Mouse (Mus musculus) limb, embryonic 11.5 days (tissue): ENCODE measurements around the gene Crb1. TPM values are rescaled to one million over a fixed set of nuclear protein-coding genes. Genes with fewer than 3 reads are reported as not detected.
"Not testable (repeated sequence)": the region's sequence is repeated elsewhere in the genome, so short reads cannot be mapped to it uniquely, and the experiment has no call there.

ENCODE experiments used
- ATAC-seq: fragments of 200-750 bp; cut with Nextera tagmentation; 2 replicates; pipeline ENCODE4 v1.8.0; 2017; ENCODE audit warnings: low read depth; ENCODE audit not compliant: insufficient number of reproducible peaks, low FRiP score, low TSS enrichment
- DNase-seq: peaks from one replicate; pipeline ENCODE4 v3.0.0-alpha.2; 2015; ENCODE audit warnings: low spot score
- H3K27ac ChIP-seq: fragments of 300-500 bp; sonication (generic); replicated peaks from 2 replicates; pipeline ENCODE4 v1.5.1; 2014; ENCODE audit warnings: low read depth, mild to moderate bottlenecking, low read length
- H3K27me3 ChIP-seq: fragments of 300-500 bp; sonication (generic); 2 replicates; pipeline ENCODE4 v1.6.1; 2014; ENCODE audit warnings: mild to moderate bottlenecking, low read length, mixed read lengths; ENCODE audit not compliant: control insufficient read depth, insufficient read depth
- H3K36me3 ChIP-seq: fragments of 300-500 bp; sonication (generic); 2 replicates; pipeline ENCODE4 v1.6.1; 2014; ENCODE audit warnings: mild to moderate bottlenecking, low read length, moderate library complexity, mixed read lengths; ENCODE audit not compliant: control insufficient read depth, insufficient read depth
- H3K4me1 ChIP-seq: fragments of 300-500 bp; sonication (generic); 2 replicates; pipeline ENCODE4 v1.6.1; 2014; ENCODE audit warnings: low read length, mixed read lengths; ENCODE audit not compliant: control insufficient read depth, insufficient read depth
- H3K4me2 ChIP-seq: fragments of 300-500 bp; sonication (generic); 2 replicates; pipeline ENCODE4 v1.6.1; 2014; ENCODE audit warnings: low read depth, mild to moderate bottlenecking, moderate library complexity; ENCODE audit not compliant: severe bottlenecking
- H3K4me3 ChIP-seq: fragments of 300-500 bp; sonication (generic); 2 replicates; pipeline ENCODE4 v1.5.1; 2014; ENCODE audit warnings: low read depth, low read length
- H3K9ac ChIP-seq: fragments of 300-500 bp; sonication (generic); 2 replicates; pipeline ENCODE4 v1.6.1; 2014; ENCODE audit warnings: mild to moderate bottlenecking, low read length
- H3K9me3 ChIP-seq: fragments of 300-500 bp; sonication (generic); 2 replicates; pipeline ENCODE4 v1.6.1; 2016; ENCODE audit warnings: low read length; ENCODE audit not compliant: control insufficient read depth
- WGBS: fragments of 180-500 bp; shearing (Covaris S2); extraction: QIAGEN DNeasy Blood & Tissue Kit; methylation state at CpG from one replicate; pipeline ENCODE4 v1.1.7; 2014; 5-methylcytosine and 5-hydroxymethylcytosine counted together
- polyA plus RNA-seq: library from polyadenylated mRNA; unstranded; fragments of >200 nt; fragmentation: Nextera tagmentation; extraction: Ambion mirVana; gene quantifications from 2 replicates; pipeline ENCODE4 v1.2.1, GENCODE M21; 2014

The Crb1 gene
- polyA plus RNA-seq, 1 experiment from 2014 or later = 0.20 TPM

DNA sequence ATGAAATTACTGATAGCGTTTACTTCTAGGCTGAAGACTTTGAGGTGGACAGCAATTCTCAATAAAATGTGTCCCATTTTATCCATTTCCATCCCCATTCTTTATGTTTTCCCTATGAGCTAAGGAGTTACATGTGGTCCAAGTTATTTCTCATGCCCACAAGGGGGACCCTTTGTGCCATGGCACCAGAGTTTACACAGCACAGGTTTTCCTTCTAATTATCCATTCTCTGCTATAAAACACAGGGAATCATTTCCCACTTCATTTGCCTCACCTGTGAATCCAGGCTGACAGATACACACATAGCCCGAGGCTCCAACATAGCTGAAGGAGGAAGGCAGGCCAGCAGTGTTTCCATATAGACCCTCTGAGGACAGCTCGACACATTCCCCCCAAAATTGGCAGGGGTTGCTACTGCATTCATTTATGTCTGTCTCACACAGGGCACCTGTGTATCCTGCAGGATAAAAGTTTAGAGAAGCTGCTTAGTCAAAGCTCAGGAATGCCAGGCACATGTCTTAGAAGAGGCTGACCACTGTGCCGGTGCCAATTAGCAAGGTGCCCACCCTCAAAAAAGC is 62.5 kb downstream of the Crb1 start:
- H3K4me3 ChIP-seq = no peak overlapping the region
- 87% methylated on average over 4 of the region's 4 CpGs for WGBS
- DNase-seq = no peak
- H3K27ac ChIP-seq = no peak overlapping the region
- no peaks in the 10 kb centered on the region for H3K4me1 ChIP-seq
- H3K9me3 ChIP-seq = no peaks in the 10 kb centered on the region
- ATAC-seq = no peak
- H3K36me3 ChIP-seq = no peaks in the 10 kb centered on the region
- no peaks in the 10 kb centered on the region for H3K27me3 ChIP-seq
- H3K9ac ChIP-seq = no peak overlapping the region
- no peak overlapping the region for H3K4me2 ChIP-seq

DNA sequence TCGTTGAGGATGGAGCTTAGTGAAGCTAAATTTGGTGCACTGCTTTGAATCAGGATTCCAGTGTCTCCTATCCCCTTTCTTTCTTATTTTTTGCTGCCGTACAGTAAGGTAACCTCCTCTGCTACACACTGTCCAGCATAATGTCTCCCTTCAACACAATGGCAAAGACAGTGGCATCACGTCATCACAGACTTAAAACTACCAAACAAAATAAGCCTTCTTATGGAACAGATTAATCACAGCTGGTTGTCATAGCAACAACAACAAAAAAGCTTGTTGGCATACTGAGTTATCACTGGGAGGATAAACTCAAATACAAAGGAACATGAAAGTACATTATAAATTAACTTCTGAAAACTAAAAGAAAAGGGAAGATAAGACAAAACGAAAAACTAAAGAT is 68.0 kb downstream of the Crb1 start:
- 85% methylated on average over 4 of the region's 4 CpGs for WGBS
- H3K36me3 ChIP-seq = no peaks in the 10 kb centered on the region

DNA sequence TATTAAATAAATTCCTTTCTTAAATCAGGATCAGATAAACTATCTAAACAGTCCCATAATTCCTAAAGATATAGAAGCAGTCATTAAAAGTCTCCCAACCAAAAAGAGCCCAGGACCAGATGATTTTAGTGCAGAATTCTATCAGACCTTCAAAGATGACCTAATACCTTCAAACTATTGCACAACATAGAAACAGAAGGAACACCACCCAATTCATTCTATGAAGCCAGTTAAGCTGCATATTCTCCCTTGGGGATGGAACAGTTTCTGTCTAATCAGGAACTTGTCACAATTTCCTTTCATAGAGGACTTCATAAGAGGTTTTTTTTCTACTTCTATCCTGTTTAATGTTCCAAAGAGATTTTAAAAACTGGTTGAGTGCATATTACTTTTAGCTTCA is 74.4 kb downstream of the Crb1 start:
- H3K4me3 ChIP-seq, H3K36me3 ChIP-seq, H3K27ac ChIP-seq, H3K9me3 ChIP-seq, H3K4me2 ChIP-seq, DNase-seq, H3K9ac ChIP-seq, ATAC-seq, H3K4me1 ChIP-seq, H3K27me3 ChIP-seq: not testable (repeated sequence)

More for the DNA sequence above, 68.0 kb downstream of the Crb1 start:
- Histone ChIP-seq H3K9me3 (no peaks in the 10 kb centered on the region), H3K9ac (no peak overlapping the region), H3K4me1 (no peaks in the 10 kb centered on the region), H3K4me2 (no peak overlapping the region), H3K27me3 (no peaks in the 10 kb centered on the region), H3K27ac (no peak overlapping the region), H3K4me3 (no peak overlapping the region)
- DNase-seq (no peak), ATAC-seq (no peak)

DNA sequence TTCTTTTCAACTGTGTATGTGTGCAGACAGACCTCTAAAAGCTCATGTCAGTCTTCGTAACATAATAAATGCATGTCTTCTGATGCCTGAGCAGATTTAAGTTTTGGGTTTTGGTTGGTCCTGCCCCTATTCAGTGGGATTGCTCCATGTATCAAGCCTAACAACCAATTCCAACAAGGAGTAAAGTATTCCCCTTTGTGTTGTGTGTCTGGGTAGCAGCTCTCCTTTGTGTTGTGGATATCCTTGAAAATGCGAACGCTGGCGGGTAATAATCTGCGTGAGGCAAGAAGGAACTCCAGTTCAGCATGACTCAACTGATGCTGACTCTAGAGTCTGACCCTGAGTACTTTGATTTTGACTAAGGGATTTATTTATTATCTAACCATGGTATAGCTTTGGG is 75.1 kb downstream of the Crb1 start:
- Histone ChIP-seq H3K4me1 (no peaks in the 10 kb centered on the region), H3K36me3 (no peaks in the 10 kb centered on the region), H3K4me2 (no peak overlapping the region), H3K9ac (no peak overlapping the region), H3K27me3 (no peaks in the 10 kb centered on the region), H3K9me3 (no peaks in the 10 kb centered on the region), H3K27ac (no peak overlapping the region), H3K4me3 (no peak overlapping the region)
- DNase-seq (no peak), ATAC-seq (no peak)
- WGBS = 90% methylated on average over 5 of the region's 5 CpGs

DNA sequence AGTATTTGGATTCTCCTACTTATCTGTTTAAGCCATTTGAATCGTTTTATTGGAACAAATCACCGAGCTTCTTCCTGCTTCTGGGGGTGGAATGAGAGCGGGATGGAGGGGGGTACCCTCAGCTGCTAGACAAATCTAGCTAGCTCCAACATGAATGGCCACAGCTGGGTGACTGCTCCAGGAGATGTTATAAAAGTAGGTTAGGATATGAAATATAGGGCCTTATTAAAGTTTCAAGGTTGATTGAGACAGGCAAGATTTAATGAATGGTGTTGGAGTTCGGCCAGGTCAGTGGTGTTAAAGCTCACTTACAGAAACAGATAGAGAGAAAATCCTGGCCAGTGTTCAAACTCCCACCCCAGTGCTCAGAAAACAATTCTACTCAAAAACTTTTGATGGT is 84.9 kb downstream of the Crb1 start:
- 84% methylated on average over 4 of the region's 4 CpGs for WGBS
- Histone ChIP-seq H3K27me3 (no peaks in the 10 kb centered on the region), H3K4me3 (no peak overlapping the region), H3K9ac (no peak overlapping the region), H3K4me2 (no peak overlapping the region), H3K4me1 (no peaks in the 10 kb centered on the region), H3K9me3 (no peaks in the 10 kb centered on the region), H3K27ac (no peak overlapping the region), H3K36me3 (no peaks in the 10 kb centered on the region)
- no peak for ATAC-seq
- no peak for DNase-seq

DNA sequence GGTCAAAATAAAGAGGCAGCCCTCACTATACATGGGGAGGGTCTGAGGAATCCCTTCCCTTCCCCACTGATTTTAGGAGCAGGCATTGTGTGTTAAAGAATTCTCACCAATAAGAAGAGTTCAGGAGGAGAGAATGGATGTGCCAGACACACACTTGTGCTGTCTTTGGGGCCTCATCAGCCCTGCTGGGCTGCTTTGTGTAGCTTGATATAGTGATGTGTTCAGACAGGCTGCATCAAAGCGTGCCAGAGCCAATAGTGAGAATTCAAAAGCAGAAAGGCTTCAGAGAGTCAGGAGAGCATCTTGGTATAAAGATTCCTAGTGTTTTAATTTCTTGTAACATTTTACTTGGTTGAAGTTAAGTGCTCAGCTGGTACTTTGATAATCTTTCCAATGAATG is 85.3 kb downstream of the Crb1 start:
- H3K27me3 ChIP-seq = no peaks in the 10 kb centered on the region
- DNase-seq (no peak), ATAC-seq (no peak)
- H3K4me3 ChIP-seq = no peak overlapping the region
- 77% methylated on average over 1 of the region's 1 CpGs for WGBS
- no peaks in the 10 kb centered on the region for H3K4me1 ChIP-seq
- no peak overlapping the region for H3K4me2 ChIP-seq
- no peak overlapping the region for H3K9ac ChIP-seq
- H3K36me3 ChIP-seq = no peaks in the 10 kb centered on the region
- no peak overlapping the region for H3K27ac ChIP-seq
- H3K9me3 ChIP-seq = no peaks in the 10 kb centered on the region

- H3K4me3 ChIP-seq = no peak overlapping the region
- H3K9me3 ChIP-seq = no peaks in the 10 kb centered on the region
- H3K4me2 ChIP-seq = no peak overlapping the region
- no peak for ATAC-seq
- H3K4me1 ChIP-seq = no peaks in the 10 kb centered on the region
- no peaks in the 10 kb centered on the region for H3K27me3 ChIP-seq
- no peak overlapping the region for H3K27ac ChIP-seq
- DNase-seq = no peak
- H3K36me3 ChIP-seq = no peaks in the 10 kb centered on the region
- 86% methylated on average over 4 of the region's 4 CpGs for WGBS
- H3K9ac ChIP-seq = no peak overlapping the region
Measured at GRCm38 (mm10) chr1:139276619-139277320, 100.1 kb downstream of the Crb1 start.

DNA sequence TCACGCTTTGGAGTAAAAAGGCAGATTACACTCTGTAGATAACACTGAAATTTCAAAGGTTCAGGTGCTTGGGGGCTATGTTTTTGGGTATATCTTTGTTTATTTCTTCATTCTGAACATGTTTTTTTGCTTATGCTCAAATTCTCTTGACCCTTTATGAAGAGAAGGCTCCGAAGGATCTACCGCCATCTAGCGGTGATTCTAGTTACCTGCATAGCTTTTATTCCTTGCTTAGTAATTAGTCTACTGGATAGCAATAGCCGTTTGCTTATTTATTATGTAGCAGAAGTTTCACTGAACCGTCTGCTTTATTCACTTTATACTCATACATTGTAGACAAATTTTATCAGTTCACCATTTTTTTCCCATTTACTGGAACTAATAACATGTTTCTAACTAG is 109.1 kb downstream of the Crb1 start:
- no peaks in the 10 kb centered on the region for H3K4me1 ChIP-seq
- H3K4me2 ChIP-seq = no peak overlapping the region
- H3K9me3 ChIP-seq = no peaks in the 10 kb centered on the region
- ATAC-seq (no peak), DNase-seq (peak; percentile 71)
- H3K36me3 ChIP-seq = no peaks in the 10 kb centered on the region
- WGBS = 16% methylated on average over 6 of the region's 6 CpGs
- H3K27ac ChIP-seq = no peak overlapping the region
- no peak overlapping the region for H3K9ac ChIP-seq
- no peak overlapping the region for H3K4me3 ChIP-seq
- H3K27me3 ChIP-seq = no peaks in the 10 kb centered on the region

- no peaks in the 10 kb centered on the region for H3K36me3 ChIP-seq
- no peak overlapping the region for H3K4me3 ChIP-seq
- no peak for ATAC-seq
- no peak for DNase-seq
- H3K27me3 ChIP-seq = no peaks in the 10 kb centered on the region
- WGBS = 96% methylated on average over 1 of the region's 1 CpGs
- H3K4me2 ChIP-seq = no peak overlapping the region
- no peaks in the 10 kb centered on the region for H3K4me1 ChIP-seq
- no peaks in the 10 kb centered on the region for H3K9me3 ChIP-seq
- H3K9ac ChIP-seq = no peak overlapping the region
- no peak overlapping the region for H3K27ac ChIP-seq
Measured at GRCm38 (mm10) chr1:139264245-139264644, 112.7 kb downstream of the Crb1 start.
